Mouse (Mus musculus): ENCODE measurements around the gene Btbd6. TPM values are rescaled to one million over a fixed set of nuclear protein-coding genes. Genes with fewer than 3 reads are reported as not detected.

Gene Btbd6
- total and polyA plus RNA-seq, 2 experiments from 2014 or later = 58.4 to 81.6 TPM

- no peak overlapping the region for H3K27ac ChIP-seq (ENCODE audit: low read depth, low read length)
- no peak overlapping the region for H3K4me2 ChIP-seq (ENCODE audit: low read depth, low read length, poor library complexity, severe bottlenecking)
- no peaks in the 10 kb centered on the region for H3K9me3 ChIP-seq (ENCODE audit: low read length)
- H3K4me1 ChIP-seq (ENCODE audit: insufficient read depth, low read length) = peaks cover 15% of the 10 kb centered on the region; the same call in 1 of the 2 replicates
- WGBS = 87% methylated on average over 4 of the region's 4 CpGs
- H3K36me3 ChIP-seq (ENCODE audit: insufficient read depth, low read length) = peaks cover 8% of the 10 kb centered on the region; the same call in 1 of the 2 replicates
- H3K9ac ChIP-seq (replicated peaks; ENCODE audit: low read length, poor library complexity, severe bottlenecking) = no peak overlapping the region
- no peaks in the 10 kb centered on the region for H3K27me3 ChIP-seq (ENCODE audit: insufficient read depth, low read length)
- DNase-seq (ENCODE audit: low spot score) = no peak
- no peak for ATAC-seq (ENCODE audit: low FRiP score)
- TF ChIP-seq CTCF (IDR thresholded peaks at IDR 0.05) = no peak
- no peak overlapping the region for H3K4me3 ChIP-seq (ENCODE audit: low read depth, low read length)
These were observed 42.5 kb downstream of the Btbd6 start for GRCm38 (mm10) chr12:113018763-113019162.

- Histone ChIP-seq H3K9ac (replicated peaks; ENCODE audit: low read length, poor library complexity, severe bottlenecking) (no peak overlapping the region), H3K4me2 (ENCODE audit: low read depth, low read length, poor library complexity, severe bottlenecking) (no peak overlapping the region), H3K27ac (ENCODE audit: low read depth, low read length) (no peak overlapping the region), H3K36me3 (ENCODE audit: insufficient read depth, low read length) (peaks cover 14% of the 10 kb centered on the region), H3K9me3 (ENCODE audit: low read length) (no peaks in the 10 kb centered on the region), H3K4me1 (ENCODE audit: insufficient read depth, low read length) (0 out of 2 replicates have a peak, but pooled peaks cover 4% of the 10 kb centered on the region), H3K27me3 (ENCODE audit: insufficient read depth, low read length) (no peaks in the 10 kb centered on the region), H3K4me3 (ENCODE audit: low read depth, low read length) (no peak overlapping the region)
- TF ChIP-seq CTCF (IDR thresholded peaks at IDR 0.05) = no peak
- DNase-seq (ENCODE audit: low spot score) (no peak), ATAC-seq (ENCODE audit: low FRiP score) (no peak)
These were observed 45.2 kb downstream of the Btbd6 start for GRCm38 (mm10) chr12:113021488-113021887.

GRCm38 (mm10) chr12:113023082-113023481, 46.8 kb downstream of the Btbd6 start:
- no peaks in the 10 kb centered on the region for H3K4me1 ChIP-seq (ENCODE audit: insufficient read depth, low read length)
- no peak overlapping the region for H3K4me2 ChIP-seq (ENCODE audit: low read depth, low read length, poor library complexity, severe bottlenecking)
- no peak overlapping the region for H3K27ac ChIP-seq (ENCODE audit: low read depth, low read length)
- no peak overlapping the region for H3K4me3 ChIP-seq (ENCODE audit: low read depth, low read length)
- TF ChIP-seq CTCF (IDR thresholded peaks at IDR 0.05) = no peak
- ATAC-seq (ENCODE audit: low FRiP score) = no peak
- no peaks in the 10 kb centered on the region for H3K9me3 ChIP-seq (ENCODE audit: low read length)
- H3K36me3 ChIP-seq (ENCODE audit: insufficient read depth, low read length) = peaks cover 14% of the 10 kb centered on the region
- no peaks in the 10 kb centered on the region for H3K27me3 ChIP-seq (ENCODE audit: insufficient read depth, low read length)
- no peak overlapping the region for H3K9ac ChIP-seq (replicated peaks; ENCODE audit: low read length, poor library complexity, severe bottlenecking)
- DNase-seq (ENCODE audit: low spot score) = no peak
- 84% methylated on average over 4 of the region's 4 CpGs for WGBS

GRCm38 (mm10) chr12:113026557-113026956, 50.3 kb downstream of the Btbd6 start:
- WGBS = 100% methylated on average over 1 of the region's 1 CpGs
- H3K9me3 ChIP-seq (ENCODE audit: low read length) = no peaks in the 10 kb centered on the region

GRCm38 (mm10) chr12:113027495-113027894, 51.2 kb downstream of the Btbd6 start:
- Histone ChIP-seq H3K4me2 (ENCODE audit: low read depth, low read length, poor library complexity, severe bottlenecking) (no peak overlapping the region), H3K9ac (replicated peaks; ENCODE audit: low read length, poor library complexity, severe bottlenecking) (no peak overlapping the region), H3K27me3 (ENCODE audit: insufficient read depth, low read length) (no peaks in the 10 kb centered on the region), H3K36me3 (ENCODE audit: insufficient read depth, low read length) (peaks cover 14% of the 10 kb centered on the region), H3K27ac (ENCODE audit: low read depth, low read length) (no peak overlapping the region), H3K9me3 (ENCODE audit: low read length) (no peaks in the 10 kb centered on the region), H3K4me1 (ENCODE audit: insufficient read depth, low read length) (no peaks in the 10 kb centered on the region; the same call in 1 of the 2 replicates), H3K4me3 (ENCODE audit: low read depth, low read length) (no peak overlapping the region)
- no peak for DNase-seq (ENCODE audit: low spot score)
- no peak for ATAC-seq (ENCODE audit: low FRiP score)
- WGBS = 97% methylated on average over 2 of the region's 2 CpGs
- TF ChIP-seq CTCF (IDR thresholded peaks at IDR 0.05) = no peak

More at GRCm38 (mm10) chr12:113026557-113026956, 50.3 kb downstream of the Btbd6 start:
- DNase-seq (ENCODE audit: low spot score) = no peak
- Histone ChIP-seq H3K4me2 (ENCODE audit: low read depth, low read length, poor library complexity, severe bottlenecking) (no peak overlapping the region), H3K4me3 (ENCODE audit: low read depth, low read length) (no peak overlapping the region), H3K27me3 (ENCODE audit: insufficient read depth, low read length) (no peaks in the 10 kb centered on the region), H3K9ac (replicated peaks; ENCODE audit: low read length, poor library complexity, severe bottlenecking) (no peak overlapping the region), H3K27ac (ENCODE audit: low read depth, low read length) (no peak overlapping the region), H3K4me1 (ENCODE audit: insufficient read depth, low read length) (no peaks in the 10 kb centered on the region), H3K36me3 (ENCODE audit: insufficient read depth, low read length) (peaks cover 14% of the 10 kb centered on the region)
- TF ChIP-seq CTCF (IDR thresholded peaks at IDR 0.05) = peak; percentile 18
- ATAC-seq (ENCODE audit: low FRiP score) = no peak

GRCm38 (mm10) chr12:113028067-113028466, 51.8 kb downstream of the Btbd6 start:
- Histone ChIP-seq H3K4me3 (ENCODE audit: low read depth, low read length) (no peak overlapping the region), H3K36me3 (ENCODE audit: insufficient read depth, low read length) (peaks cover 12% of the 10 kb centered on the region), H3K4me2 (ENCODE audit: low read depth, low read length, poor library complexity, severe bottlenecking) (no peak overlapping the region), H3K4me1 (ENCODE audit: insufficient read depth, low read length) (peaks cover 3% of the 10 kb centered on the region; the same call in 1 of the 2 replicates), H3K27me3 (ENCODE audit: insufficient read depth, low read length) (no peaks in the 10 kb centered on the region), H3K27ac (ENCODE audit: low read depth, low read length) (0 out of 2 replicates have a peak overlapping the region, but pooled peaks have one; percentile 1), H3K9me3 (ENCODE audit: low read length) (no peaks in the 10 kb centered on the region), H3K9ac (replicated peaks; ENCODE audit: low read length, poor library complexity, severe bottlenecking) (no peak overlapping the region)
- DNase-seq (ENCODE audit: low spot score) (peak; percentile 60), ATAC-seq (ENCODE audit: low FRiP score) (no peak)
- 47% methylated on average over 5 of the region's 5 CpGs for WGBS
- TF ChIP-seq CTCF (IDR thresholded peaks at IDR 0.05) = no peak

Other genes with a start within 250 kb of the Btbd6 start
- gene Pld4, start 215.8 kb upstream of the Btbd6 start, total RNA-seq (2014; rRNA removed) = 12.2 and 12.6 TPM in 2 replicates
- gene Pld4, start 215.8 kb upstream of the Btbd6 start, polyA plus RNA-seq (2015; fragmentation: Nextera tagmentation; extraction: Ambion mirVana) = 8.8 TPM in 2 replicates
- 5.1 and 6.1 TPM in 2 replicates for gene Ahnak2, start 173.8 kb upstream of the Btbd6 start, total RNA-seq (2014; rRNA removed)
- 1.6 and 1.9 TPM in 2 replicates for gene Ahnak2, start 173.8 kb upstream of the Btbd6 start, polyA plus RNA-seq (2015; fragmentation: Nextera tagmentation; extraction: Ambion mirVana)
- gene Clba1, start 167.5 kb upstream of the Btbd6 start, total RNA-seq (2014; rRNA removed) = 13.6 and 23.1 TPM in 2 replicates
- gene Clba1, start 167.5 kb upstream of the Btbd6 start, polyA plus RNA-seq (2015; fragmentation: Nextera tagmentation; extraction: Ambion mirVana) = 25.2 and 25.9 TPM in 2 replicates
- 19.8 and 22.6 TPM in 2 replicates for gene Cdca4, start 147.1 kb upstream of the Btbd6 start, total RNA-seq (2014; rRNA removed)
- gene Cdca4, start 147.1 kb upstream of the Btbd6 start, polyA plus RNA-seq (2015; fragmentation: Nextera tagmentation; extraction: Ambion mirVana) = 20.8 and 22.0 TPM in 2 replicates
- 0.16 TPM in 1 of 2 replicates, not detected in the other for gene Gpr132, start 108.3 kb upstream of the Btbd6 start, total RNA-seq (2014; rRNA removed)
- gene Gpr132, start 108.3 kb upstream of the Btbd6 start, polyA plus RNA-seq (2015; fragmentation: Nextera tagmentation; extraction: Ambion mirVana) = 0.06 TPM in 2 replicates
- gene Jag2, start 46.7 kb upstream of the Btbd6 start, total RNA-seq (2014; rRNA removed) = 88.4 and 94.6 TPM in 2 replicates
- 9.4 and 12.1 TPM in 2 replicates for gene Jag2, start 46.7 kb upstream of the Btbd6 start, polyA plus RNA-seq (2015; fragmentation: Nextera tagmentation; extraction: Ambion mirVana)
- 23.6 and 25.8 TPM in 2 replicates for gene Nudt14, start 34.4 kb upstream of the Btbd6 start, total RNA-seq (2014; rRNA removed)
- 41.8 and 48.0 TPM in 2 replicates for gene Nudt14, start 34.4 kb upstream of the Btbd6 start, polyA plus RNA-seq (2015; fragmentation: Nextera tagmentation; extraction: Ambion mirVana)
- gene Brf1, start 24.2 kb downstream of the Btbd6 start, total RNA-seq (2014; rRNA removed) = 42.1 and 51.3 TPM in 2 replicates
- 34.9 and 39.0 TPM in 2 replicates for gene Brf1, start 24.2 kb downstream of the Btbd6 start, polyA plus RNA-seq (2015; fragmentation: Nextera tagmentation; extraction: Ambion mirVana)
- gene Pacs2, start 38.0 kb downstream of the Btbd6 start, total RNA-seq (2014; rRNA removed) = 133 and 162 TPM in 2 replicates
- gene Pacs2, start 38.0 kb downstream of the Btbd6 start, polyA plus RNA-seq (2015; fragmentation: Nextera tagmentation; extraction: Ambion mirVana) = 22.4 and 25.8 TPM in 2 replicates
- 0.85 and 2.2 TPM in 2 replicates for gene Tex22, start 98.0 kb downstream of the Btbd6 start, total RNA-seq (2014; rRNA removed)
- gene Tex22, start 98.0 kb downstream of the Btbd6 start, polyA plus RNA-seq (2015; fragmentation: Nextera tagmentation; extraction: Ambion mirVana) = 0.15 TPM in 1 of 2 replicates, not detected in the other
- 48.3 and 55.2 TPM in 2 replicates for gene Mta1, start 121.8 kb downstream of the Btbd6 start, total RNA-seq (2014; rRNA removed)
- gene Mta1, start 121.8 kb downstream of the Btbd6 start, polyA plus RNA-seq (2015; fragmentation: Nextera tagmentation; extraction: Ambion mirVana) = 15.3 and 16.8 TPM in 2 replicates
- gene Crip2, start 163.8 kb downstream of the Btbd6 start, total RNA-seq (2014; rRNA removed) = 147 and 185 TPM in 2 replicates
- 317 and 336 TPM in 2 replicates for gene Crip2, start 163.8 kb downstream of the Btbd6 start, polyA plus RNA-seq (2015; fragmentation: Nextera tagmentation; extraction: Ambion mirVana)
- 2.5 and 3.9 TPM in 2 replicates for gene Crip1, start 169.8 kb downstream of the Btbd6 start, total RNA-seq (2014; rRNA removed)
- gene Crip1, start 169.8 kb downstream of the Btbd6 start, polyA plus RNA-seq (2015; fragmentation: Nextera tagmentation; extraction: Ambion mirVana) = 25.0 and 26.0 TPM in 2 replicates
- gene Tedc1, start 179.9 kb downstream of the Btbd6 start, total RNA-seq (2014; rRNA removed) = 4.3 and 17.0 TPM in 2 replicates
- gene Tedc1, start 179.9 kb downstream of the Btbd6 start, polyA plus RNA-seq (2015; fragmentation: Nextera tagmentation; extraction: Ambion mirVana) = 8.8 and 8.9 TPM in 2 replicates
- 80.8 and 89.1 TPM in 2 replicates for gene Tmem121, start 209.4 kb downstream of the Btbd6 start, total RNA-seq (2014; rRNA removed)
- gene Tmem121, start 209.4 kb downstream of the Btbd6 start, polyA plus RNA-seq (2015; fragmentation: Nextera tagmentation; extraction: Ambion mirVana) = 63.6 and 67.5 TPM in 2 replicates